Mouse (Mus musculus): ENCODE data around the gene Trim30a.
A peak's percentile ranks its signal among the peaks of the same experiment; 100 is the strongest.
"Not testable (repeated sequence)": the region's sequence is repeated elsewhere in the genome, so short reads cannot be mapped to it uniquely, and the experiment has no call there.

Trim30a gene

DNA sequence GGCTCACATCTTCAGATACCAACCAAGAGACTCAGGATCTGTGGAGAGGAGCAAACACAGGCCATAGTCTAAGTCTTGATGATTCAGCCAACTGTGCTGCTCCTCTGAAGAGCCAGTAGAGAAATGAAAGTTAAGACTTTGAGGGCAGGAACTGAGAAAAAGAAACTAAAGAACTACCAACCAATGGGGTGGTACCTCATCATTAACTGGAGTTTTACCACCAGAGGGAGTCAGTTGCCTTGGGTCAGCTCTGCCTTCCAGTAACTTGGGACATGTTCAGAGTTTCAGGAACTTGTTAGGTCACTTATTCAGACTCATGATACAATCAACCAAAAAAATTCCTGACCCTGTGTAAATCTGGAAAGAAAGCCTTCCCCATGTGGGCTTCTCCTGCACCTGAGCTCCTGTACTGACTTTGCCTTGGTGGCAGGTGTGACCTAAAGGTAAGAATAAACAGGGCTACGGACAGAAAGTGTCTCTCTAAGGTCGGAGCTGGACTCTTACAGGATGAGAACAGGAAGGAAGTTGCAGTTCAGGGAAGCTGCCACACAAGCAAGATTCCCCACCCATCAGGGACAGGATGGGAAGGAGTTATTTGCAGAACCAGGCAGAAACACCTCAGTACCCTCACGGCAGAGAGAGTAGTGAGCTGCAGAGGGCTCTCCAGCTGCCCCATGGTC, at the start of gene Trim30a:
TSS of gene Trim30a (minus strand) at position 129 of the 680 bp plus-strand sequence.
- DNase-seq (ENCODE audit: low spot score), result peak; percentile 67

DNA sequence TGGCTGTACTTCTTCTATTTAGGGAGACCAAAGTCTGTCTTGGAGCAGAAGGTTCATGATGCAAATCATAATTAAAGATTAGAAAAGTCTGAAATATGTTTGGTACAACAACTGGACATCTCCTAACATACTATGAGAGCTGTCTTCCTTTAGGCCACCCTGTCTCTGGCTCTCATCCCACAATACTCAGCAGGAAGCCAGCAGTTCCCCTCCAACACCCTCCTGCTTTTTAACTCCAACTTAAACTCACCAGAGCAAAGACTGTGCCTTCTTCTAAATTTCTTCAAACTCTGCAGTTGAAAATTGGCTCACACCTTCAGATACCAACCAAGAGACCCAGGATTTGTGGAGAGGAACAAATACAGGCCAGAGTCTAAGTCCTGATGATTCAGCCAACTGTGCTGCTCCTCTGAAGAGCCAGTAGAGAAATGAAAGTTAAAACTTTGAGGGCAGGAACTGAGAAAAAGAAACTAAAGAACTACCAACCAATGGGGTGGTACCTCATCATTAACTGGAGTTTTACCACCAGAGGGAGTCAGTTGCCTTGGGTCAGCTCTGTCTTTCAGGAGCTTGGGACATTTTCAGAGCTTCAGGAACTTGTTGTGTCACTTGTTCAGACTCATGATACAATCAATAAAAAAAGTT, 42.5 kb upstream of the Trim30a start, which contains the start of gene Trim30d:
TSS of gene Trim30d (minus strand) at position 429 of the 645 bp plus-strand sequence.
- peak; percentile 2 for DNase-seq (ENCODE audit: low spot score)

DNA sequence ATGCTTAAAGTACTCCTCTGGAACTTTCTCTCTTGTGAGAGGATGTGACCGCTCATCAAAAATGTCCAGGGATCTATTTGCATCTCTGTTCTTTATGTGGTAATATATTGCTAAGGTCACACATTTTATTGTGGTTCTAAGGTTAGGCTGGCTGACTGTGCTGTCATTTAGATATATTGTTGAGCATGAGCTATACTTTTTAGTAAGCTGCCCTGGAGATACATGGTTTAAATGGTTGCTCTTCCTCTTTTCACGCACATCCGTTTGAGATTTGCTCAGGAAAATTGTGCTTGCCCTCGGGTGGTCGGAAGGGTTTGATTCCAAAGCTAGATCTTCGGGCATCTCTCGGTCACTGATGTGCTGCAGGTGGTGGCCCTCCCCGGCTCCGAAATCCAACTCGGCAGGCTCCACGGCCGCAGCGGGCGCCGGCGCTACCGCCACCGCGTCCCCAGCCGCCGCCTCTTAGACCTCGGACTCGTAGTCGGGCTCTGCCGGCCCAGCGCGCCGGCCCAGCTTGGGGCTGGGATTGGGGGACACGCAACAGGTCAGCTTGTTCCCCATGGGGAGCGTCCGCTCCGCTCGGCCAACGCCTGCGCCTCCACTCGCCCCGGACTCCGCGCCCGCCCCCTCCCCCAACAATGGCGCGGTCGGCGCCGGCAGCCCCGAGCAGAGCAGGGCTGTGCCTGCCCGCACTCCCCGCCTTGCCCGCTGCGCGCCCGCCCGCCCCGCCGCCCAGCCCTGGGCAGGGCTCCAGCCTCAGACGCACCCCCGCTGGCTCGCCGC, 36.8 kb upstream of the Trim30a start:
- no peak for DNase-seq (ENCODE audit: low spot score)

DNA sequence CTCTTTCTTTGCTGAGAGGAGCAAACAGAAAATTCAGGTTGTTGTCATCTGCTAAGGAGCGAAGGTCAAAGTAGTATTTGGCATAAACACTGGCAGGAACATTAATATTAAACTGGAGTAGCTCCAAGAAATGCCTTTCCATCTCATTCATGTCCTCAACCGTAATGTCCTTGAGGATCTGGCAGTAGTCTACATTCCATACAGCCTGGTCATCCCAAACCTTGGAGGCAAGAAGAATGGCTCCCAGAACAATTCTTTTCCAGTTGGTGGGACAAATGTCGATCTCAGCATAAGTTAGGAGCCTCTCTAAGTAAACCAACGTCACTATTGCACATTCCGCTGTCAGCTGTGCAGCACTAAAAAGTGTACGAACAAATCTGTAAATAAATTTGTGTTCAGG, 36.2 kb upstream of the Trim30a start:
- DNase-seq (ENCODE audit: low spot score), result not testable (repeated sequence)

DNA sequence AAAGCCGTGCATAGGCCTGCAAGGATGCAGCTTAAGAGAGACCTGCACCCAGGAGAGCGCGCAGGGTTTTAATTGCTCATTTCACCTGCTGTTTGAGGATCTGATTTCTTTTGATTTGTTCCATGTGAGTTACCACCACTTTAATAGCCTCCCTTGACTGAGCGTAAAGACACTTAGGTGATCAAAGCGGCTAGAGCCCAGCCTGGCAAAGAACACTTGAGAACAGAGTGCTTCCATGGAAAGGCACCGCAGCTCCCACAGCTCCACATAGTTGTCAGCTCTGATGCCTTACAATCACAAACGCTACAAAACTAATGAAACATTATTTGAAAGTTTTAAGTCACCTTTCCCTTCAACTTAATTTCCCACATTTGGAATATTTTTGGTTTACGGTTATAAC, 34.5 kb upstream of the Trim30a start:
- DNase-seq (ENCODE audit: low spot score), result not testable (repeated sequence)

DNA sequence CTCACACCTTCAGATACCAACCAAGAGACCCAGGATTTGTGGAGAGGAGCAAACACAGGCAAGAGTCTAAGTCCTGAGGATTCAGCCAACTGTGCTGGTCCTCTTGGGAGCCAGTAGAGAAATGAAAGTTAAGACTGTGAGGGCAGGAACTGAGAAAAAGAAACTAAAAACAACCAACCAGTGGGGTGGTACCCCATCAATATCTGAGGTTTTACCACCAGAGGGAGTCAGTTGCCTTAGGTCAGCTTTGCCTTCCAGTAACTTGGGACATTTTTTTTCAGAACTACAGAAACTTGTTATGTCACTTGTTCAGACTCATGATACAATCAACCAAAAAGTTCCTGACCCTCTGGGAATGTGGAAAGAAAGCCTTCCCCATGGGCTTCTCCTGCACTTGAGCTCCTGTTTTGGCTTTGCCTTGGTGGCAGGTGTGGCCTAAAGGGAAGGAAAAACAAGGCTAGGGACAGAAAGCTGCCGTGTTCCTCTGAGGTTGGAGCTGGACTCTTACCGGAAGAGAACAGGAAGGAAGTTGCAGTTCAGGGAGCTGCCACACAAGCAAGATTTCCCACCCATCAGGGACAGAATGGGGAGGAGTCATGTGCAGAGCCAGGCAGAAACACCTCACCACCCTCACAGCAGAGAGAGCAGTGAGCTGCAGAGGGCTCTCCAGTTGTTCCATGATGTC, 18.9 kb downstream of the Trim30a start:
- peak; percentile 64 for DNase-seq (ENCODE audit: low spot score)

- DNase-seq (ENCODE audit: low spot score), result no peak
Observed at GRCm38 (mm10) chr7:104404460-104404950, 60.5 kb downstream of the Trim30a start.

DNA sequence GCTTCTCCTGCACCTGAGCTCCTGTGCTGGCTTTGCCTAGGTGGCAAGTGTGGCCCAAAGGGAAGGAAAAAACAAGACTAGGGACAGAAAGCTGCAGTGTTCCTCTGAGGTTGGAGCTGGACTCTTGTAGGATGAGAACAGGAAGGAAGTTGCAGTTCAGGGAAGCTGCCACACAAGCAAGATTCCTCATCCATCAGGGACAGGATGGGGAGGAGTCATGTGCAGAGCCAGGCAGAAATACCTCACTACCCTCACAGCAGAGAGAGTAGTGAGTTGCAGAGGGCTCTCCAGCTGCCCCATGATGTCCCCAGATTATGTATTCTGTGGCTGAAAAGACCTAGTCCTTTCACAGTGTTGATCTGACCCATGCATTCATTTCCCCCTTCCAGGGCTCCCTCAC, 63.9 kb downstream of the Trim30a start:
- no peak for DNase-seq (ENCODE audit: low spot score)

DNA sequence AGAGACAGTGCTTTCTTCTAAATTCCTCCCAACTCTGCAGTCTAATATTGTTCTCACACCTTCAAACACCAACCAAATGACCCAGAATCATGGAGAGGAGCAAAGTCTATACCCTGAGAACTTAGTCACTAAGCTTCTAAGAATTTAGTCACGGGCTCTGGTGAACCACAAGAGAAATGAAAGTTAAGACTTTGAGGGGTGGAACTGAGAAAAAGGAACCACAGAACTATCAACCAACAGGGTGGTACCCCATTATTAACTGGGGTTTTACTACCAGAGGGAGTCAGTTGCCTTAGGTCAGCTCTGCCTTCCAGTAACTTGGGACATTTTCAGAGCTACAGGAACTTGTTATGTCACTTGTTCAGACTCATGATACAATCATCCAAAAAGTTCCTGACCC, 64.3 kb downstream of the Trim30a start, which contains the start of gene Trim30c:
TSS of gene Trim30c (minus strand) at position 140 of the 400 bp plus-strand sequence.
- DNase-seq (ENCODE audit: low spot score), result peak; percentile 5

DNA sequence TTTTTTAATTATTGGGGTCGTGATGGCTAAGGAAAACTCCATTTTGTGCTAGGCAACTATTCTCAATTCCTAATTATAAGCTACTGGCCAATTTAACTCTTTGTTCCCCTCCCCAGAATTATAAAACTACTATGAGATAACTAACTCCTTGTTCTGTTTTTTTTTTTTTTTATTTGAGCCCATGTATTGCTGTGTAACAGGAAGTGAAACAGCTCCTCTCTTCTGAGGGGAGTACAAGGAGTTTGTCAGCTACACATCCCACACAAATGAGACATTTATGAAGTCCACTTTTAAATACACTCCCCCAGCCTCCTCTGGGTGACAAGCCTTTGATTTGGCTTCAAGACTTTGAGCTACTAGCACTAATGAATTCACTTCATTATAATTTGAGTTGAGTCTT, 66.5 kb downstream of the Trim30a start:
- DNase-seq (ENCODE audit: low spot score), result no peak

DNA sequence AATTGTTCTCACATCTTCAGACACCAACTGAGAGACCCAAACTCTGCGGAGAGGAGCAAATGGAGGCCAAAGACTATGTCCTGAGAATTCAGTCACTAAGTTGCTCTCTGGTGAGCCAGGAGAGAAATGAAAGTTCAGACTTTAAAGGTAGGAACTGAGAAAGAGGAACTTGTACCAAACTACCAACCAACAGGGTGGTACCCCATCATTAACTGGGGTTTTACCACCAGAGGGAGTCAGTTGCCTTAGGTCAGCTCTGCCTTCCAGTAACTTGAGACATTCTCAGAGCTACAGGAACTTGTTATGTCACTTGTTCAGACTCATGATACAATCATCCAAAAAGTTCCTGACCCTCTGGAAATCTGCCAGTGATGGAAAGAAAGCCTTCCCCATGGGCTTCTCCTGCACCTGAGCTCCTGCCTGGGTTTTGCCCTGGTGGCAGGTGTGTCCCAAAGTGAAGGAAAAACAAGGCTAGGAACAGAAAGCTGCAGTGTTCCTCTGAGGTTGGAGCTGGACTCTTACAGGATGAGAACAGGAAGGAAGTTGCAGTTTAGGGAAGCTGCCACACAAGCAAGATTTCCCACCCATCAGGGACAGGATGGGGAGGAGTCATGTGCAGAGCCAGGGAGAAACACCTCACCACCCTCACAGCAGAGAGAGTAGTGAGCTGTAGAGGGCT, 95.1 kb downstream of the Trim30a start, which contains the start of gene Trim30b:
TSS of gene Trim30b (minus strand) at position 149 of the 679 bp plus-strand sequence.
- peak; percentile 63 for DNase-seq (ENCODE audit: low spot score)

GRCm38 (mm10) chr7:104366339-104366738, 98.7 kb downstream of the Trim30a start:
- DNase-seq (ENCODE audit: low spot score), result no peak

All from lung, postnatal 25 days (tissue).